Mouse (Mus musculus): ENCODE data around the gene Gtpbp1. TPM values are rescaled to one million over a fixed set of nuclear protein-coding genes. Genes with fewer than 3 reads are reported as not detected.

Gene Gtpbp1
- total RNA-seq, 1 experiment from 2014 or later, result 34.7 TPM

GRCm38 (mm10) chr15:79753420-79753752 is 62.7 kb downstream of the Gtpbp1 start:
- no peak for DNase-seq

- DNase-seq, result no peak
Measured at GRCm38 (mm10) chr15:79753873-79754272, 63.2 kb downstream of the Gtpbp1 start.

DNA sequence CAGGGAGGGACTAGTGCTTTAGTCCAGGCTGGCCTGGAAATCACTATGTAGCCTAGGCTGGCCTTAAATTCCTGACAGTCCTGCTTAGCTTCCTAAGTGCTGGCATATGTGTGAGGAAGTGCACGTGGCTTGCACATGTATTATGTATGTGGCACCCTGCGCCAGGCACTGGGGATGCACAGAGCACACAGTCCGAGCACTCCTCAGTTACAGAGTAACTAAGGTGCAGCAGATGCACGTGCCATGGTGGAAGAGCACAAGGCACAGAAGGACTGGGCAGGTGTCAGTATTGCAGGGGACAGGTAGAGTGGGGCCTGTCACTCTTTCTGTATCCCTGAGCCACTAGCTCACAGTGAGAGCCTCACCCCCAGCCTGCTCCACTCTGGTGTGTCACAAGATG is 64.5 kb downstream of the Gtpbp1 start:
- no peak for DNase-seq

DNA sequence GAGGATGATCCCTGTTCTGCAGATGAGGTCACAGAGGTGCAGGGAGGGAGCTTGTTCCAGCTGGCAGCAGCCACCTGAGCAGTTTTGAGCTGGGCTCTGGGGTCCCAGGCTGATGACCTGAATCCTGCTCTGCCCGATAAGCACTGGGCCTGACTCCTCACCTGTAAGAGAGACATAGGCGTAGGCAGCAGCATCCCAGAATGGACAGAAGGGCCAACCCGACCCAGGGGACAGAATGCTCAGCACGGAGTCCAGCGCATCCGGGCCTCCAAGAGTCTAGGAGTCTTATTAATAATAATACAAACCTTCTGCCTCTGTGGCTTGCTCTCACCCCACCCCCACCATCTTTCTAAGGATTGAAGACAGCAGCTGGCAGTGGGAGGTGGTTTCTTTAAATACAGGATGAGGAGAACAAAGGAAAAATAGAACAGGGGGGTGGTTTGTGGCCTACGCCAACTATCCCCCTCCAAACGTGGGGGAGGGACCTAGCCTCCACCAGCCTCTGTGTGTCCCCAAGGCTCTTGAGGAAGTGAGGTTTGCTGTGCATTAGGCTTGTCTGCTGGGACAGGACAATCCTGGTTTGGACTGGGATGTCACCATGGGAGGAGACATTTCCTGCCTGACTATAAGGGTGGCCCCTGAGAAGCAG is 65.5 kb downstream of the Gtpbp1 start:
- DNase-seq, result no peak

DNA sequence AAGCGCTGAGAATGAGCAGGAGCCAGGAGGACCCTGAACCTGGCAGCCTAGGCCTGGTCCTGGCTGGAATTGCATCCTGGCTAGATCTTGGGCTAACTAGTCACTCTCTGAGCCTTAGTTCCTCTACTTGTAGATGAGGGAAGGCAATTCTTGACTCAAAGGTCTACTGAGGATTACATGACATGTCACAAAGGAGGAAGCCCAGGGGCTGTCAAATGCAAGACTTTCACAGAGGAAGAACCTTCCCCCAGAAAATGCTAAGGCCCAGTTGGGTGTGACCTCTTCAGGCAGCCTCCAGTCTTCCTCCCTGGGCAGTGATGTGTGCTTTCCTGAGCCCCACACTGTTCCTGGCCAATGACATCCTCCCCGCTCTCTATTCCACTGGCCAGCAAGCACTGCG is 66.5 kb downstream of the Gtpbp1 start:
- DNase-seq, result no peak

GRCm38 (mm10) chr15:79760956-79761355 is 70.3 kb downstream of the Gtpbp1 start:
- no peak for DNase-seq

- DNase-seq, result no peak
Measured at GRCm38 (mm10) chr15:79763001-79763400, 72.4 kb downstream of the Gtpbp1 start.

DNA sequence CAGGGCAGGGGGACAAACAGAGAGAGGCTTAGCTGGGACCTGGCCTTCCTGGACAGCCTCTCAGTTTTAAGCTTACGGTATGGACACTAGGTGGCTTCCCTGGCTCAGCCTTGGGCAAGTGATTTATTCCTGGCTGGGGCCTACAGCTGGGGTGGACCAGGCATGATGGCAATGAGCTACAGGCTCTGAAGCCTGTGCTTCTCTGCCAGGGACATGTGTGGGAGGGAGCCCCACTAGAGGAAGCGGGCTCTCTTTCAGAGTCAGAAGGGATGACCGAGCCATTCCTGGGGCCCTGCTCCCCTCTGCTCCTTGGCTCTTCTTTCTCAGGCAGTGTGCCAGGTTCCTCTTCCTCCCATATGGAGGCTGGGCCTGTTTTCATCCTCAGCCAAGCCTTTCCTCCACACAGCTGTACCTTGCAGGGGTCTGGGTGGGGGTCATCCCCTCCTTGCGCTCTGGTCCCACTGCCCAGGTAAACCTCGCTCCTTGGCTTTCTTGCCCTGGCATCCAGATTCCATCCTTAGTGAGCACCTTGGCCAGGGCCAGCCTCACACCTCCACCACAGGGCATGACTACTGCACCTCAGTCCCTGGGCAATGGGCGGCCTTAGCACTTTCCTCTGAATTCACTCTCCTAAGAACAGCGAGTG is 73.1 kb downstream of the Gtpbp1 start:
- DNase-seq, result no peak

GRCm38 (mm10) chr15:79764539-79765267 is 74.1 kb downstream of the Gtpbp1 start:
- no peak for DNase-seq

GRCm38 (mm10) chr15:79765361-79765760 is 74.7 kb downstream of the Gtpbp1 start:
- DNase-seq, result peak; percentile 37

DNA sequence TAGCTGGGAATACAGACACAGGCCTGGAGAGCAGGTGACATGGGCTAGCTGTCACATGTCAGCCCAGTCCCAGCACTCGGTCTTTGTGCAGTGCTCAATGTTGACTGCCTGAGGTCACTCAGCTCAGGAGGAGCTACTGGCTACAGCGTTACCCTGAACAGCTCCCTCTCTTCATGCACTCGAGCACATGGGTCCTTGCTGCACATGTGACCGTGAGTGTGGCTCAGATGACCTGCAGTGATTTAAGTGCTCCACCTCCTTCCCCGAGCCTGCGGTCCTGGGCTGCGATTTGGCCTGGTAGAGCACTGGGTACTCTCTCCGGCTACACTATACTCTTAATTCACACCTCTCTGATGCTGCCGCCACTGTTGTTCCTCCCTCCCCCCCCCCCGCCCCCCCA is 75.5 kb downstream of the Gtpbp1 start:
- DNase-seq, result no peak

DNA sequence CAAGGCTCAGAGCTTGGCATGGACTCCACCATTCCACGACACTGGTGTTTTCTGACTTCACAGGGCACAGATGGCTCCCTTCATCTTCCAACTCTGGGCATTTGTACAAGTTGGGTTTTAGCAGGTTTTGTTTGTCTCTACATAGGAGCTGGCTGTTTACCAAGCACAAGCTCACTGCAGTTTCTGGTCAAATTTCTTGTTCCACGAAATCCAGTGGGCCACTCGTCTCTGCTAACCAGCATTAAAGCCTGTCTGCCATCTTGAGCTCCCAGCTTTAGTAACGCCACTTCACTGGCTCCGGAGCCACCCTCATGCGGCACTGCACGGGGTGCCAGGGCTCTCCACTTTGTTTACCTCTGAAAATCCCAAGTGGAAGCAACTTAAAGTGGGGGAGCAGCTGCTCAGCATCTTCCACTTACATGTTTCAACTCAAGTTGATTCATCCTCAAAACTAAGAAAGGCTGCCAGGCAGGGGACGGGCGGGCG is 76.0 kb downstream of the Gtpbp1 start:
- no peak for DNase-seq

GRCm38 (mm10) chr15:79767327-79767961 is 76.8 kb downstream of the Gtpbp1 start:
- no peak for DNase-seq

GRCm38 (mm10) chr15:79768302-79768701 is 77.7 kb downstream of the Gtpbp1 start:
- DNase-seq, result no peak

DNA sequence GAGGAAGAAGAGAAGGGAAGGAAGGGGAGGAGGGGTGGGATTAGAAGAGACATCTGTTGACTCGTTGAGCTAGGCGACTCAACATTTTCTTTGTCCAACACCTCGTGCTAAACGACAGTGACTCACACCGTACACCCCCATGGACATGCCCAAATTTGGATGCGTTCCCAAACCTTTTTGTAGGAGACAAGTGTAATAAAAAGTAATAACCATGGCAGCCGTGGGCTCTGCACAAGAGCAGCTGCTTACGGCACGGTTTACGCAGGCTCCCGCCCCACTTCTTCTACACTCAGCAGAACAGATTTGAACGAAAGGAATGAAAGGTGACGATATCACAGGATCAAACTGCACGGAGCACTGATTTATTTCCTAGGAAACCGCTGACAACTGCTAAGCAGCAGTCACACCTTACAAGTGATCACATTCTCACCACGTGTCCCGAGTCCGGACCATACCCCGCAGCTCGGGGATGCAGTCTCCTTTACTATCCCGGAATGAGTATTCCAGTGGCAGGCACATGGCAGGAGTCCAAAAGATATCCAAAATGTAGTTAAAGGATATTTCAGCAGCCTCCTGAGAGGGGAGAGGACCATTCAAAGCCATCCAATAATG is 80.1 kb downstream of the Gtpbp1 start:
- no peak for DNase-seq

Other genes starting within 250 kb of the Gtpbp1 start
- gene Csnk1e, start 235.3 kb upstream of the Gtpbp1 start, total RNA-seq (2021), result 92.0 and 115 TPM in 2 replicates
- 0.27 and 0.57 TPM in 2 replicates for gene Kcnj4, start 185.6 kb upstream of the Gtpbp1 start, total RNA-seq (2021)
- gene Kdelr3, start 174.4 kb upstream of the Gtpbp1 start, total RNA-seq (2021), result 2.7 and 3.3 TPM in 2 replicates
- gene Ddx17, start 144.1 kb upstream of the Gtpbp1 start, total RNA-seq (2021), result 331 and 385 TPM in 2 replicates
- gene Dmc1, start 85.7 kb upstream of the Gtpbp1 start, total RNA-seq (2021), result 2.5 and 3.5 TPM in 2 replicates
- 2.9 and 4.1 TPM in 2 replicates for gene Fam227a, start 31.9 kb upstream of the Gtpbp1 start, total RNA-seq (2021)
- 15.0 and 24.5 TPM in 2 replicates for gene Cby1, start 31.6 kb upstream of the Gtpbp1 start, total RNA-seq (2021)
- 82.7 and 113 TPM in 2 replicates for gene Tomm22, start 20.0 kb upstream of the Gtpbp1 start, total RNA-seq (2021)
- 26.8 and 27.9 TPM in 2 replicates for gene Josd1, start 2.9 kb upstream of the Gtpbp1 start, total RNA-seq (2021)
- gene Sun2, start 51.7 kb downstream of the Gtpbp1 start, total RNA-seq (2021), result 44.0 and 50.9 TPM in 2 replicates
- gene Dnal4, start 87.0 kb downstream of the Gtpbp1 start, total RNA-seq (2021), result 17.7 and 23.1 TPM in 2 replicates
- 4.6 and 6.8 TPM in 2 replicates for gene Nptxr, start 113.9 kb downstream of the Gtpbp1 start, total RNA-seq (2021)
- gene Npcd, start 143.4 kb downstream of the Gtpbp1 start, total RNA-seq (2021), result 1.7 and 2.6 TPM in 2 replicates
- 55.3 and 73.0 TPM in 2 replicates for gene Cbx6, start 143.8 kb downstream of the Gtpbp1 start, total RNA-seq (2021)
- 17.5 and 25.0 TPM in 2 replicates for gene Apobec3, start 200.8 kb downstream of the Gtpbp1 start, total RNA-seq (2021)